Mouse (Mus musculus): ENCODE results near the gene Sim2. TPM values are rescaled to one million over a fixed set of nuclear protein-coding genes. Genes with fewer than 3 reads are reported as not detected.
A peak's percentile ranks its signal among the peaks of the same experiment; 100 is the strongest.

Sim2 gene
- polyA plus RNA-seq, 1 experiment from 2014 or later: 0.27 TPM

GRCm38 (mm10) chr16:94093151-94093863, 8.6 kb downstream of the Sim2 start:
- Histone ChIP-seq H3K9me3 (no peaks in the 10 kb centered on the region), H3K36me3 (no peaks in the 10 kb centered on the region), H3K27me3 (ENCODE audit: insufficient read depth, poor library complexity, severe bottlenecking) (peaks cover 100% of the 10 kb centered on the region), H3K27ac (no peak overlapping the region), H3K4me1 (replicated peaks) (peaks cover 29% of the 10 kb centered on the region), H3K4me3 (no peak overlapping the region)
- WGBS: under 1% methylated on average over 24 of the region's 24 CpGs
- peak; percentile 59 for DNase-seq (ENCODE audit: low spot score)

- Histone ChIP-seq H3K27ac (no peak overlapping the region), H3K36me3 (no peaks in the 10 kb centered on the region), H3K4me1 (replicated peaks) (peaks cover 29% of the 10 kb centered on the region), H3K27me3 (ENCODE audit: insufficient read depth, poor library complexity, severe bottlenecking) (peaks cover 100% of the 10 kb centered on the region), H3K4me3 (no peak overlapping the region), H3K9me3 (no peaks in the 10 kb centered on the region)
- peak; percentile 58 for DNase-seq (ENCODE audit: low spot score)
- under 1% methylated on average over 48 of the region's 48 CpGs for WGBS
Observed at GRCm38 (mm10) chr16:94094251-94095108, 9.7 kb downstream of the Sim2 start.

GRCm38 (mm10) chr16:94095109-94095822, 10.5 kb downstream of the Sim2 start:
- Histone ChIP-seq H3K27me3 (ENCODE audit: insufficient read depth, poor library complexity, severe bottlenecking) (peaks cover 100% of the 10 kb centered on the region), H3K4me1 (replicated peaks) (peaks cover 29% of the 10 kb centered on the region), H3K27ac (no peak overlapping the region), H3K4me3 (no peak overlapping the region), H3K9me3 (no peaks in the 10 kb centered on the region), H3K36me3 (no peaks in the 10 kb centered on the region)
- peak; percentile 42 for DNase-seq (ENCODE audit: low spot score)
- WGBS: 1% methylated on average over 26 of the region's 26 CpGs

GRCm38 (mm10) chr16:94096479-94096878, 11.7 kb downstream of the Sim2 start:
- 3% methylated on average over 14 of the region's 14 CpGs for WGBS
- Histone ChIP-seq H3K9me3 (no peaks in the 10 kb centered on the region), H3K4me1 (replicated peaks) (peaks cover 29% of the 10 kb centered on the region), H3K4me3 (no peak overlapping the region), H3K27ac (no peak overlapping the region), H3K36me3 (no peaks in the 10 kb centered on the region), H3K27me3 (ENCODE audit: insufficient read depth, poor library complexity, severe bottlenecking) (peaks cover 100% of the 10 kb centered on the region)
- peak; percentile 30 for DNase-seq (ENCODE audit: low spot score)

GRCm38 (mm10) chr16:94097724-94098455, 13.2 kb downstream of the Sim2 start:
- WGBS: 3% methylated on average over 12 of the region's 12 CpGs
- peak; percentile 64 for DNase-seq (ENCODE audit: low spot score)
- Histone ChIP-seq H3K36me3 (no peaks in the 10 kb centered on the region), H3K4me3 (0 out of 2 replicates have a peak overlapping the region, but pooled peaks have one; percentile 13), H3K9me3 (no peaks in the 10 kb centered on the region), H3K27me3 (ENCODE audit: insufficient read depth, poor library complexity, severe bottlenecking) (peaks cover 94% of the 10 kb centered on the region), H3K27ac (no peak overlapping the region), H3K4me1 (replicated peaks) (peaks cover 29% of the 10 kb centered on the region)

- Histone ChIP-seq H3K27ac (no peak overlapping the region), H3K4me3 (no peak overlapping the region), H3K27me3 (ENCODE audit: insufficient read depth, poor library complexity, severe bottlenecking) (peaks cover 41% of the 10 kb centered on the region), H3K4me1 (replicated peaks) (0 out of 2 replicates have a peak, but pooled peaks cover 6% of the 10 kb centered on the region), H3K36me3 (no peaks in the 10 kb centered on the region), H3K9me3 (no peaks in the 10 kb centered on the region)
- WGBS: 88% methylated on average over 7 of the region's 7 CpGs
- no peak for DNase-seq (ENCODE audit: low spot score)
Observed at GRCm38 (mm10) chr16:94113160-94113559, 28.4 kb downstream of the Sim2 start.

- Histone ChIP-seq H3K27me3 (ENCODE audit: insufficient read depth, poor library complexity, severe bottlenecking) (peaks cover 45% of the 10 kb centered on the region), H3K9me3 (no peaks in the 10 kb centered on the region)
- no peak for DNase-seq (ENCODE audit: low spot score)
Observed at GRCm38 (mm10) chr16:94114693-94115092, 30.0 kb downstream of the Sim2 start.

GRCm38 (mm10) chr16:94117333-94117732, 32.6 kb downstream of the Sim2 start:
- 68% methylated on average over 6 of the region's 6 CpGs for WGBS
- Histone ChIP-seq H3K4me3 (no peak overlapping the region), H3K27ac (no peak overlapping the region), H3K27me3 (ENCODE audit: insufficient read depth, poor library complexity, severe bottlenecking) (peaks cover 68% of the 10 kb centered on the region), H3K9me3 (no peaks in the 10 kb centered on the region), H3K4me1 (replicated peaks) (peaks cover 6% of the 10 kb centered on the region; the same call in 1 of the 2 replicates), H3K36me3 (no peaks in the 10 kb centered on the region)
- no peak for DNase-seq (ENCODE audit: low spot score)

More at GRCm38 (mm10) chr16:94114693-94115092, 30.0 kb downstream of the Sim2 start:
- 83% methylated on average over 9 of the region's 9 CpGs for WGBS
- 0 out of 2 replicates have a peak, but pooled peaks cover 6% of the 10 kb centered on the region for H3K4me1 ChIP-seq (replicated peaks)
- H3K4me3 ChIP-seq: no peak overlapping the region
- no peaks in the 10 kb centered on the region for H3K36me3 ChIP-seq
- H3K27ac ChIP-seq: no peak overlapping the region

- WGBS: 98% methylated on average over 1 of the region's 1 CpGs
- Histone ChIP-seq H3K27ac (no peak overlapping the region), H3K4me1 (replicated peaks) (peaks cover 6% of the 10 kb centered on the region; the same call in 1 of the 2 replicates), H3K36me3 (no peaks in the 10 kb centered on the region), H3K27me3 (ENCODE audit: insufficient read depth, poor library complexity, severe bottlenecking) (peaks cover 75% of the 10 kb centered on the region), H3K4me3 (no peak overlapping the region), H3K9me3 (no peaks in the 10 kb centered on the region)
- no peak for DNase-seq (ENCODE audit: low spot score)
Observed at GRCm38 (mm10) chr16:94118394-94118793, 33.7 kb downstream of the Sim2 start.

GRCm38 (mm10) chr16:94122347-94122746, 37.6 kb downstream of the Sim2 start:
- WGBS: 86% methylated on average over 3 of the region's 3 CpGs
- H3K36me3 ChIP-seq: no peaks in the 10 kb centered on the region
- H3K4me3 ChIP-seq: no peak overlapping the region
- no peak overlapping the region for H3K27ac ChIP-seq
- no peaks in the 10 kb centered on the region for H3K9me3 ChIP-seq
- peaks cover 21% of the 10 kb centered on the region for H3K4me1 ChIP-seq (replicated peaks)
- no peak for DNase-seq (ENCODE audit: low spot score)
- H3K27me3 ChIP-seq (ENCODE audit: insufficient read depth, poor library complexity, severe bottlenecking): peaks cover 97% of the 10 kb centered on the region

GRCm38 (mm10) chr16:94123247-94123646, 38.5 kb downstream of the Sim2 start:
- no peak for DNase-seq (ENCODE audit: low spot score)
- Histone ChIP-seq H3K27ac (no peak overlapping the region), H3K4me1 (replicated peaks) (peaks cover 26% of the 10 kb centered on the region), H3K27me3 (ENCODE audit: insufficient read depth, poor library complexity, severe bottlenecking) (peaks cover 95% of the 10 kb centered on the region), H3K9me3 (no peaks in the 10 kb centered on the region), H3K36me3 (no peaks in the 10 kb centered on the region), H3K4me3 (no peak overlapping the region)
- WGBS: 85% methylated on average over 11 of the region's 11 CpGs

Measured in hindbrain, embryonic 10.5 days (tissue).